Mouse (Mus musculus) lung, postnatal 0 days (tissue): ENCODE measurements around the gene Abcd2.

Experiments used
- CTCF ChIP-seq: IDR thresholded peaks from 2 replicates; pipeline ENCODE4 v1.5.1; 2016; ENCODE audit warnings: antibody characterized with exemption, mild to moderate bottlenecking
- EP300 ChIP-seq: IDR thresholded peaks from 2 replicates; pipeline ENCODE4 v1.6.1; 2016; ENCODE audit warnings: antibody characterized with exemption, mild to moderate bottlenecking, control low read depth

GRCm38 (mm10) chr15:91104934-91105333, 86.7 kb downstream of the Abcd2 start:
- TF ChIP-seq EP300 (no peak), CTCF (no peak)
